Mouse (Mus musculus) megakaryocyte, embryonic 14.5 days (primary cell): ENCODE data around the gene D1Pas1.

Experiments
- FLI1 ChIP-seq: IDR thresholded peaks from 2 replicates; pipeline ENCODE4 v1.6.1; 2012; ENCODE audit warnings: low read length, inconsistent platforms, mixed read lengths
- GATA1 ChIP-seq: IDR thresholded peaks from 3 replicates; pipeline ENCODE4 v1.6.1; 2012; ENCODE audit warnings: mixed read lengths, low read length, inconsistent platforms, borderline replicate concordance

- TF ChIP-seq GATA1: no peak
- no peak for TF ChIP-seq FLI1
Observed at GRCm38 (mm10) chr1:186997596-186998304, 30.5 kb downstream of the D1Pas1 start.
